In genomic region chr2:57614587-57614991, GRCm38 (mm10) we compare ENCODE assay signal across 13 mouse cellular contexts.
DNase-seq lines count a peak whose midpoint lies in the region; ATAC-seq and TF ChIP-seq lines count a peak whose summit lies in the region.
"Had no signal": no experiment of that assay in that cellular context is flagged by ENCODE, and none has a peak within 500 bp of the region (broad histone marks: within the 10 kb centered on the region; RNA-seq: fewer than 3 reads in every experiment).

No protein-coding gene starts in this region.

- no peak overlapping the region for H3K27ac ChIP-seq in hindbrain, embryonic 11.5 days (ENCODE audit: low read depth, low read length)
- peak overlapping the region; percentile 50 for H3K27ac ChIP-seq in midbrain, embryonic 15.5 days
- H3K27ac ChIP-seq: heart, adult 2 months had no signal

- H3K4me2 ChIP-seq in hindbrain, embryonic 11.5 days (replicated peaks; ENCODE audit: low read depth, low read length) = peak overlapping the region; percentile 13; the same call in 1 of the 2 replicates
- H3K4me2 ChIP-seq in midbrain, embryonic 15.5 days = peak overlapping the region; percentile 47

- DNase-seq in embryo, embryonic 10 days (ENCODE audit: low spot score) = peak; percentile 31
- no peak for DNase-seq in embryo, embryonic 9.5 days (ENCODE audit: extremely low spot score)
- peak; percentile 84 for DNase-seq in brain, embryonic 14.5 days (ENCODE audit: low read depth)
- DNase-seq in hindbrain, embryonic 11.5 days (ENCODE audit: low spot score) = no peak
- no peak for DNase-seq in thymus, postnatal 0 days (ENCODE audit: low spot score)
- no peak for DNase-seq in testis, postnatal 10 days (ENCODE audit: low spot score)
- DNase-seq: cerebellum, adult 11 months; heart, adult 2 months; liver, postnatal 0 days; right cerebral cortex, postnatal 4 days; thymus, postnatal 4 days had no signal

- peak; percentile 57 for ATAC-seq in hindbrain, embryonic 11.5 days (ENCODE audit: low FRiP score)
- ATAC-seq in midbrain, embryonic 15.5 days (replicated peaks) = peak; percentile 70
- ATAC-seq in megakaryocyte-erythroid progenitor cell, adult 5-6 weeks (replicated peaks; ENCODE audit: low FRiP score, low TSS enrichment, poor library complexity, severe bottlenecking) = no peak
- ATAC-seq: liver, postnatal 0 days had no signal

- no peaks in the 10 kb centered on the region for H3K36me3 ChIP-seq in hindbrain, embryonic 11.5 days (ENCODE audit: control insufficient read depth, insufficient read depth, low read length)
- H3K36me3 ChIP-seq in midbrain, embryonic 15.5 days (replicated peaks) = no peaks in the 10 kb centered on the region

- no peaks in the 10 kb centered on the region for H3K27me3 ChIP-seq in hindbrain, embryonic 11.5 days (ENCODE audit: control insufficient read depth, insufficient read depth, low read length)
- H3K27me3 ChIP-seq in midbrain, embryonic 15.5 days (replicated peaks) = no peaks in the 10 kb centered on the region

- TF ChIP-seq POLR2A in brain, embryonic 14.5 days (IDR thresholded peaks at IDR 0.05; ENCODE audit: borderline replicate concordance, extremely low read depth, insufficient read depth, insufficient read length, poor library complexity, severe bottlenecking) = no peak

- peaks cover 2% of the 10 kb centered on the region; the same call in 1 of the 2 replicates for H3K4me1 ChIP-seq in hindbrain, embryonic 11.5 days (replicated peaks; ENCODE audit: control insufficient read depth, insufficient read depth, low read length)
- H3K4me1 ChIP-seq in midbrain, embryonic 15.5 days = peaks cover 11% of the 10 kb centered on the region

- no peak for TF ChIP-seq CTCF in brain, embryonic 14.5 days (IDR thresholded peaks at IDR 0.05; ENCODE audit: borderline replicate concordance, extremely low read depth, insufficient read depth, insufficient read length)

- peak overlapping the region; percentile 47; the same call in 1 of the 2 replicates for H3K9ac ChIP-seq in hindbrain, embryonic 11.5 days (ENCODE audit: low read depth, low read length)
- no peak overlapping the region for H3K9ac ChIP-seq in midbrain, embryonic 15.5 days
- H3K9ac ChIP-seq: liver, postnatal 0 days had no signal

- no peak overlapping the region for H3K4me3 ChIP-seq in hindbrain, embryonic 11.5 days (ENCODE audit: low read depth, low read length)
- H3K4me3 ChIP-seq in midbrain, embryonic 15.5 days = peak overlapping the region; percentile 25
- H3K4me3 ChIP-seq: heart, adult 2 months had no signal

- H3K9me3 ChIP-seq in hindbrain, embryonic 11.5 days (ENCODE audit: control insufficient read depth, low read length) = no peaks in the 10 kb centered on the region
- no peaks in the 10 kb centered on the region for H3K9me3 ChIP-seq in midbrain, embryonic 15.5 days

- 43% methylated on average over 12 of the region's 12 CpGs for WGBS in hindbrain, embryonic 11.5 days
- 24% methylated on average over 12 of the region's 12 CpGs for WGBS in midbrain, embryonic 15.5 days

Comparison
In these comparisons a context has a peak if more than half of its experiments do, and no peak if none do; other contexts are left out.
1. DNase-seq: peak in embryo, embryonic 10 days (single experiment) and brain, embryonic 14.5 days (single experiment); none in embryo, embryonic 9.5 days (single experiment), hindbrain, embryonic 11.5 days (single experiment), thymus, postnatal 0 days (single experiment) and testis, postnatal 10 days (single experiment).